Mouse (Mus musculus) midbrain, embryonic 11.5 days (tissue): Measurements from ENCODE around the gene Tk1. TPM values are rescaled to one million over a fixed set of nuclear protein-coding genes. Genes with fewer than 3 reads are reported as not detected.

Source experiments
- ATAC-seq: fragments of 200-750 bp; cut with Nextera tagmentation; 2 replicates; pipeline ENCODE4 v1.8.0; 2017; ENCODE audit warnings: moderate TSS enrichment, moderate library complexity; ENCODE audit not compliant: low FRiP score
- DNase-seq: peaks from one replicate; pipeline ENCODE4 v3.0.0; 2015; ENCODE audit warnings: low spot score; ENCODE audit errors: missing footprints
- H3K27ac ChIP-seq: fragments of 300-500 bp; sonication (generic); 2 replicates; pipeline ENCODE4 v1.5.1; 2014; ENCODE audit warnings: low read depth, low read length
- H3K27me3 ChIP-seq: fragments of 300-500 bp; sonication (generic); 2 replicates; pipeline ENCODE4 v1.6.1; 2014; ENCODE audit warnings: mild to moderate bottlenecking, low read length, moderate library complexity, mixed read lengths; ENCODE audit not compliant: control insufficient read depth, insufficient read depth
- H3K36me3 ChIP-seq: fragments of 300-500 bp; sonication (generic); 2 replicates; pipeline ENCODE4 v1.6.1; 2014; ENCODE audit warnings: mild to moderate bottlenecking, low read length, moderate library complexity, mixed read lengths; ENCODE audit not compliant: control insufficient read depth, insufficient read depth
- H3K4me1 ChIP-seq: fragments of 300-500 bp; sonication (generic); 2 replicates; pipeline ENCODE4 v1.6.1; 2014; ENCODE audit warnings: low read length; ENCODE audit not compliant: control insufficient read depth, insufficient read depth
- H3K4me2 ChIP-seq: fragments of 300-500 bp; sonication (generic); 2 replicates; pipeline ENCODE4 v1.6.1; 2014; ENCODE audit warnings: mild to moderate bottlenecking, moderate library complexity
- H3K4me3 ChIP-seq: fragments of 300-500 bp; sonication (generic); 2 replicates; pipeline ENCODE4 v1.5.1; 2014; ENCODE audit warnings: low read depth, low read length
- H3K9ac ChIP-seq: fragments of 300-500 bp; sonication (generic); 2 replicates; pipeline ENCODE4 v1.6.1; 2014; ENCODE audit warnings: low read length
- H3K9me3 ChIP-seq: fragments of 300-500 bp; sonication (generic); 2 replicates; pipeline ENCODE4 v1.6.1; 2016; ENCODE audit warnings: low read length; ENCODE audit not compliant: control insufficient read depth
- WGBS: fragments of 180-500 bp; shearing (Covaris S2); extraction: QIAGEN DNeasy Blood & Tissue Kit; methylation state at CpG from one replicate; pipeline ENCODE4 v1.1.7; 2014; 5-methylcytosine and 5-hydroxymethylcytosine counted together
- polyA plus RNA-seq: library from polyadenylated mRNA; unstranded; fragments of >200 nt; fragmentation: Nextera tagmentation; extraction: Ambion mirVana; gene quantifications from 2 replicates; pipeline ENCODE4 v1.2.1, GENCODE M21; 2014

Tk1 gene
- polyA plus RNA-seq, 1 experiment from 2014 or later: 87.1 TPM

DNA sequence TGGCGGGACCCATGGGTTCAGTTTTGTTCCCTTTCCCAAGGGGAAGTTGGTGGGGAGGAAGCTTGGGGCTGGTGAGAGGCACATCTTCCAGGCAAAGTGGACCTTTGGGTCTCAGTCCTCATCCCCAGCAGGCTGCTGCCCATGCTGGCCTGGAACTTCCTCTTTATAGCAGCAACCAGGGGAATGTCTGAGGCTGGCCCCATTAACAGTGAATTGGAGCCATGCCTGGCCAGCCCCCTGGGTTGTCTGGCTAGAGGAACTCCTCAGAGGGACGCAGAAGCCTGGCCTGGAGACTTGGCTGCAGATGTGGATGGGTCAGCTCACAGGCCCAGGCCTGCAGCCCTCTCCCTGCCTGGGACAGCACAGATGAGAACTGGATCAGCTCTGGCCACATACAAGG, 38.9 kb upstream of the Tk1 start:
- Histone ChIP-seq H3K4me2 (no peak overlapping the region), H3K4me3 (no peak overlapping the region), H3K4me1 (peaks cover 23% of the 10 kb centered on the region), H3K36me3 (no peaks in the 10 kb centered on the region), H3K27me3 (peaks cover 19% of the 10 kb centered on the region), H3K27ac (no peak overlapping the region), H3K9me3 (no peaks in the 10 kb centered on the region), H3K9ac (no peak overlapping the region)
- ATAC-seq: no peak
- no peak for DNase-seq
- 65% methylated on average over 2 of the region's 2 CpGs for whole genome bisulfite sequencing

DNA sequence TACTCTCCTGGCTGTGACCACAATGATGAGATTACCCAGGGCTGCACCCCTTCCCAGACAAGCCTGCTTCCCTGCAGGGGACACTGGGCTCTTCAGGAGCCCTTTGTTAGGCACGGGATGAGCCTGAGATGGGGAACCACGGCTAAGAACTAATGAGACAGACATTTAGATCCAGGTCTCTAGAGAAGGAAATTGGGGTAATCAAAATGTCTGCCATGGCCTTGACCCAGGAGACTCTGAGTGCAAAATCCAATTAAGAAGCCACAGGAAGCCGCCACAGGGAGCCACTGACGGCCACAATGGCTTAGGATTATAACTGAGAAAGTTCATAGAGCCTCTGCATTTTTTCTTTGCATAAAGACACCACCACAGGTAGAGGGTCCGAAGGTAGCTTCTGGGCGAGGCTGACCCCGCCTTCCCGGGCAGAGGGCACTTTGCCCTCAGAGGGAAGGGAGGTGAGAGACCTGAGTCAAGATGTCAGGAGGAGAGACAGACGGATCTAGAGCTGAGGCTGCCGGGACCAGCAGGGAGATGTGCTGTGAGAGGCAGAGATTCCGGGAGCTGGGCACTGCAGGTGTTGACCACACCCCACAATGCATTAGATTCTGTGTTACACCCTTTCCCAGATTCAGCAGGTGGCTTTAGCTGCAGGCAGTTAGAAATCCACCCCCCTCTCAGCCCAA, 37.4 kb upstream of the Tk1 start:
- no peak overlapping the region for H3K9ac ChIP-seq
- H3K4me2 ChIP-seq: no peak overlapping the region
- peaks cover 22% of the 10 kb centered on the region for H3K27me3 ChIP-seq
- H3K36me3 ChIP-seq: no peaks in the 10 kb centered on the region
- ATAC-seq (no peak), DNase-seq (no peak)
- 19% methylated on average over 11 of the region's 11 CpGs for WGBS
- no peak overlapping the region for H3K4me3 ChIP-seq
- peaks cover 23% of the 10 kb centered on the region for H3K4me1 ChIP-seq
- H3K27ac ChIP-seq: no peak overlapping the region
- H3K9me3 ChIP-seq: no peaks in the 10 kb centered on the region

DNA sequence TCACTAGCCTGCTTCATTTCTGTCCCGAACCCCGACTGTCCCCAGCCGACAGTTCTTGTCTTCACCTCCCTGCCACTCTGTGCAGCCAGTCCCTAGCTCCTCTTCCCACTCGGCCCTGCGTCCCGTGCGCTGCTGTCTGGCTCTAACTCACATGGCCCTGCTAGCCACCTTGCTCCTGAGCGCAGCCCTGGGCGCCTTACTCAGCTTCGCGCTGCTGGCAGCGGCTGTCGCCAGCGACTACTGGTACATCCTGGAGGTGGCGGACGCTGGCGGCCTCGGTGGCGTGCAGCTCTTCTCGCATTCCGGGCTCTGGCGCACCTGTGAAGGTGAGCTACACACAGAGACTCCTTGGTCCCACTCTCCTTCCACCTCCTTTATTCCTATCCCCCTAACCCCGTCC, 34.7 kb upstream of the Tk1 start, which contains the start of gene Tmem235:
Tmem235 (plus strand) TSS at position 152 of the 400 bp plus-strand sequence.
- Histone ChIP-seq H3K36me3 (peaks cover 18% of the 10 kb centered on the region), H3K4me2 (0 out of 2 replicates have a peak within 1 kb of the TSS, but pooled peaks have one; percentile 4), H3K27me3 (peaks cover 22% of the 10 kb centered on the region), H3K9ac (no peak within 1 kb of the TSS), H3K27ac (no peak within 1 kb of the TSS), H3K9me3 (no peaks in the 10 kb centered on the region), H3K4me3 (no peak within 1 kb of the TSS), H3K4me1 (peaks cover 13% of the 10 kb centered on the region)
- no peak for DNase-seq
- WGBS: 4% methylated on average over 23 of the region's 23 CpGs
- ATAC-seq: no peak

DNA sequence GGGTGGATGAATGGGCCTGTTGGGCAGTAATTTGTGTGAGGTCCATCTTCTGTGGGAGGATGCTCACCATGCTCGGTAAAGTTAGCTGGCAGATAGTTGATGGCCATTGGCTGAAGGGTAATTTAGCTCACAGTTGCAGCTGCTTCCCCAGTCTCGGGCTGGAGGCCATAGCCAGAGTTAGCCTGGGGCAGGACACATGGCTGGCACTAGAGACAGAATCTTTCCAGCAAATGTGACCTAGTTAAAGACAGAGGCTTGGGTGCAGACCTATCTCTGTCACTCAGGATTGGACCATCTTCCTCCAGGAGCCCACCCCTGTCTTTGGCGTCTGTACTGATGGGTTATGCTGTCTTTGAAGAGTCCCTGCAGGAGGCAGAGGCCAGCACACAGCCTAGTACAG, 32.5 kb upstream of the Tk1 start:
- 58% methylated on average over 3 of the region's 3 CpGs for WGBS
- Histone ChIP-seq H3K9ac (no peak overlapping the region), H3K4me2 (no peak overlapping the region), H3K36me3 (peaks cover 29% of the 10 kb centered on the region), H3K4me3 (no peak overlapping the region), H3K4me1 (peaks cover 5% of the 10 kb centered on the region), H3K27ac (no peak overlapping the region), H3K27me3 (peaks cover 22% of the 10 kb centered on the region), H3K9me3 (no peaks in the 10 kb centered on the region)
- ATAC-seq (no peak), DNase-seq (no peak)

DNA sequence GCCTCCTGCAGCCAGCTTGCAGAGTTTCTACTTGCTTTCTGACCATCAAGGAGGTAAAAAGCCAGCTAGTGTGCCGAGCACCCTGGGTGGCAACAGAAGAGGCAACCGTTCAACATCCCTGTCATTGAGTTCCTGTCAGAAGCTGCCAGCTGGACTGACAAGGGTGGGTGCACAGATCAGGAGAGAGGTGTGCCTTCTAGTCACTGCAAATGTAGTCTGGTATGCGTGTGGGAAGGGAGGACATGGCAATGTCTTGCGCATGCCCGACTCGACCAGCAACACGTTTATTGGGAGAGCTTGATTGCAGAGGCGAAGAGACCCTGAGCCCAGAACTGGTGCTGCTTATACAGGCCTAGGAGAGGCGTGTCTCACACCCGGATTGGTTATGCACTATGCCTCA, 31.6 kb upstream of the Tk1 start:
- Histone ChIP-seq H3K4me2 (no peak overlapping the region), H3K9ac (no peak overlapping the region), H3K36me3 (peaks cover 37% of the 10 kb centered on the region), H3K4me3 (no peak overlapping the region), H3K4me1 (no peaks in the 10 kb centered on the region), H3K27ac (no peak overlapping the region), H3K27me3 (peaks cover 17% of the 10 kb centered on the region), H3K9me3 (no peaks in the 10 kb centered on the region)
- 97% methylated on average over 10 of the region's 10 CpGs for WGBS
- ATAC-seq (no peak), DNase-seq (no peak)

DNA sequence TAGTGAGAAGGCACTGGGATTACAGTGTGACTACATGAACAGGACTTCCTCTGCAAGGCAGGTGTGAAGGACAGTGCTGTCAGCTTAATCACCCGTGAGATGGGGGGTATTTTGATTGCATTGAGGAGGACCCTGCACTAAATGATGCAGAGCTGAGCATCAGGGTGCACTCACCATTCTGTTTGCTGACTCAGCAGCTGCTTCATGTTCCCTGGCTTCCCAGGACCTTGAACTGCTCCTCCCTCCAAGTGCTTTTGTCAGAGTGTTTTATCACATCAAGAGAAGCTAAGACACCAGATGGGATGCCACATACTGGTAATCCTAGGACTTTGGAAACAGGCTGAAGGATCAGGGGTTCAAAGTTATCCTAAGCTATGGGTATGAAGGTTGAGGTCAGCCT, 30.1 kb upstream of the Tk1 start:
- Histone ChIP-seq H3K9me3 (no peaks in the 10 kb centered on the region), H3K4me2 (no peak overlapping the region), H3K4me1 (no peaks in the 10 kb centered on the region), H3K4me3 (no peak overlapping the region), H3K27ac (no peak overlapping the region), H3K36me3 (peaks cover 38% of the 10 kb centered on the region), H3K9ac (no peak overlapping the region), H3K27me3 (peaks cover 13% of the 10 kb centered on the region)
- WGBS: 88% methylated on average over 1 of the region's 1 CpGs
- DNase-seq (no peak), ATAC-seq (no peak)

DNA sequence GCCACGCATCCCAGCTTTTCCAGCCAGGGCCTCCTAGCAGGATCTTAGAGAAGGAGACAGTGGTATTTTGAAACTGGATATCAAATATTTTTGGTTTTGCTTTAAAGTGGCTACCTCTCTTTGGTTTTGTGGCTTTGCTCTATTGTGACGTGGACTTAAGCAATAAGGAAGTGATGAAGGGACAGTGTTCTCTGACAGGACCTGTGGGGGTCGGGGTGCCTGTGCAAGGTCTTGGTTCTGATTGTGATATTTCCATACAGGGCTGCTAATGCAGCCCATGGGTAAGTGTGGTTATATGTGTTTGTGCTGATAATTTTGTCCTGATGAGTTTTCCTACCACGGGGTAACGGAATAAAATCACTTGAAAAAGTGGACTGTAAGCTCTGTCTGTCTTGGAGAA, 29.5 kb upstream of the Tk1 start:
- H3K27ac ChIP-seq: no peak overlapping the region
- no peaks in the 10 kb centered on the region for H3K9me3 ChIP-seq
- WGBS: 96% methylated on average over 5 of the region's 5 CpGs
- no peak overlapping the region for H3K4me3 ChIP-seq
- H3K36me3 ChIP-seq: peaks cover 38% of the 10 kb centered on the region
- DNase-seq: no peak
- peaks cover 8% of the 10 kb centered on the region; the same call in 1 of the 2 replicates for H3K27me3 ChIP-seq
- no peak overlapping the region for H3K4me2 ChIP-seq
- peaks cover 2% of the 10 kb centered on the region for H3K4me1 ChIP-seq
- ATAC-seq: no peak
- H3K9ac ChIP-seq: no peak overlapping the region

DNA sequence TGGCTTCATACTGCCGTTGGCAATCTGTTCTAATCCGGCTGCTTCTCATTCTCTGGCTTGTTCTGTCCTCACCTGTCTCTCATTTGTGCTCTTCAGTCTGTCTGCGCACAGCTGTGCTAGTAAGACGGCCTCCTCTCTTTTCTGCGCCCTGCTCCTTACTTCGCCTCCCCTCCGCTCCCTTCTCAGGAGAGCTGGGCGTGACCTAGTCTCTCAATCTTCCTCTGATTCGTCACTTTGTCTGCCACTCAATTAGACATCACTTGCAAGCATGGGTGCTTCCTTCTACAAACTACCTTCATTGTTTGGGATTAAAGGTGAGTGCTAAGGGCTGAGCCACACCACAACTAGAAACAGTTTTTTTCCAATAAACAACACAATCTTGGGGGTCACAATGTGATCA, 28.3 kb upstream of the Tk1 start:
- DNase-seq: no peak

DNA sequence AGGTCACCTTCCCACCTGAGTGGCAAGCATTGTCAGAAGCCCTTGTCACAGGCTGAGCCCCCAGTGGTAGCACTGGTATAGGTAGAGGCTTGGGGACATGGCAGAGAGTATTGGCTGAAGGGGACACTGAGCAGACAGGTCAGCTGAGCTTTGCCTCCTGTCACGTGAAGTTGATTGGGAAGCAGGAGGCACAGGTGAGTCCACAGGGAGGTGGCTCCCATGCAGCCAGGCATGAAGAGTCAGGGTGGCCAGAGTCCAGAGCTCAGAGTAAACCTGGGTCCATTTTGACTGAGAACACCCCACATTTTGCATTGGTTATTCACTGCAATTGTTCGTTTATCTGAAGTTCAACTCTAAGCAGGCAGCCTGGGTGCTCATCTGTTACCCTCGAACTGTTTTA, 27.0 kb upstream of the Tk1 start:
- Histone ChIP-seq H3K9ac (no peak overlapping the region), H3K4me2 (no peak overlapping the region), H3K9me3 (no peaks in the 10 kb centered on the region), H3K36me3 (peaks cover 38% of the 10 kb centered on the region), H3K27me3 (no peaks in the 10 kb centered on the region), H3K4me3 (no peak overlapping the region), H3K4me1 (peaks cover 16% of the 10 kb centered on the region), H3K27ac (no peak overlapping the region)
- DNase-seq (no peak), ATAC-seq (no peak)
- 92% methylated on average over 3 of the region's 3 CpGs for WGBS

More for the DNA sequence above, 28.3 kb upstream of the Tk1 start:
- Histone ChIP-seq H3K9me3 (no peaks in the 10 kb centered on the region), H3K4me1 (peaks cover 9% of the 10 kb centered on the region), H3K9ac (no peak overlapping the region), H3K27ac (no peak overlapping the region), H3K4me3 (no peak overlapping the region), H3K4me2 (no peak overlapping the region), H3K36me3 (peaks cover 38% of the 10 kb centered on the region), H3K27me3 (peaks cover 2% of the 10 kb centered on the region; the same call in 1 of the 2 replicates)
- 90% methylated on average over 9 of the region's 9 CpGs for WGBS
- ATAC-seq: no peak
